Mouse (Mus musculus): ENCODE measurements around the gene Man2a1. TPM values are rescaled to one million over a fixed set of nuclear protein-coding genes. Genes with fewer than 3 reads are reported as not detected.

Gene Man2a1
- 8.4 and 9.1 TPM in 2 replicates for polyA plus RNA-seq (2015; fragmentation: Nextera tagmentation; extraction: Ambion mirVana)

DNA sequence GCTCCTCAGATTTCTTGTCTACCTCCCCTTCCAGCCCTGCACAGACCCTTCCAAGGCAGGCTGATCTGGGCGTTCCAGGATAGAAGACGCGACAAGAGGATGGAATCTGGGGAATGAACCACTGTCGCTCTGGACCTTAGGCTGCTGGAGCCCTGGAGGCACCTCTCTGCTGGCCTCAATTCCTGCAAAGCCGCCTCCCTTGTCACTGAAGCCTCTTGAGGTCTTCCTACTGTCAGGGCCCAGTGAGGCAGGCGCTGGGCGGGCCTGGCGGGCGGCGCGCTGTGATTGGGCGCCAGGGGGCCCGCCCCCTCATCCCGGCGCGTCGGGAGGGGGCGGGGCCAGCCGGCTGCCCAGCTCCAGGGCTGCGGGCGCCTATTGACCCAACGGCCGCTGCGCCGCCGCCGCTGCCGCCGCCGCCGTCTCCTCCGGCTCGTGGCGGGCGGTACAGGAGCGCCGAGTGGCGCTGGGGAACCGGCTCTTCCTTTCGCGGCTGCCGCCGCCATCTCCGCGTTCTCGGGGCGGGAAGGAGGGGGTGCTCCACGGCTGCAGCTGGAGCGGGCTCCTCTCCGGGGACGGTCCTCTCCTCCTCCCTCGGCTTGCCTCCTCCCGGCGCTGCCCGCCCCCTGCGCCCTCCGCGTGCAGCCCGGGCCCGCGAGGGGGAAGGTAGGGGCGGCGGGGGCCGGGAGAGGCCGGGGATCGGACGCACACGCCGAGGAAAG lies at the start of gene Man2a1:
Gene Man2a1, plus strand, starts transcription at position 365 of the 719 bp plus-strand sequence.
- WGBS = under 1% methylated on average over 41 of the region's 69 CpGs
- peak within 1 kb of the TSS; percentile 93 for H3K9ac ChIP-seq (ENCODE audit: low read depth, low read length)
- ATAC-seq = peak; percentile 93

GRCm38 (mm10) chr17:64553358-64553757 lies 47.2 kb upstream of the Man2a1 start:
- Histone ChIP-seq H3K27me3 (replicated peaks; ENCODE audit: control insufficient read depth, insufficient read depth, low read length) (no peaks in the 10 kb centered on the region), H3K4me1 (ENCODE audit: control insufficient read depth, insufficient read depth, low read length) (no peaks in the 10 kb centered on the region), H3K36me3 (ENCODE audit: control insufficient read depth, insufficient read depth, low read length) (no peaks in the 10 kb centered on the region), H3K4me2 (ENCODE audit: low read depth, low read length) (no peak overlapping the region), H3K27ac (ENCODE audit: low read length) (no peak overlapping the region), H3K4me3 (ENCODE audit: low read length) (no peak overlapping the region), H3K9ac (ENCODE audit: low read depth, low read length) (no peak overlapping the region), H3K9me3 (ENCODE audit: control insufficient read depth, low read length) (no peaks in the 10 kb centered on the region)
- ATAC-seq = no peak
- WGBS = 94% methylated on average over 10 of the region's 10 CpGs

More for the DNA sequence above, at the start of gene Man2a1:
- Histone ChIP-seq H3K4me2 (ENCODE audit: low read depth, low read length) (peak within 1 kb of the TSS; percentile 87), H3K27ac (ENCODE audit: low read length) (peak within 1 kb of the TSS; percentile 95), H3K4me1 (ENCODE audit: control insufficient read depth, insufficient read depth, low read length) (peaks cover 23% of the 10 kb centered on the region), H3K36me3 (ENCODE audit: control insufficient read depth, insufficient read depth, low read length) (no peaks in the 10 kb centered on the region), H3K4me3 (ENCODE audit: low read length) (peak within 1 kb of the TSS; percentile 93), H3K9me3 (ENCODE audit: control insufficient read depth, low read length) (no peaks in the 10 kb centered on the region), H3K27me3 (replicated peaks; ENCODE audit: control insufficient read depth, insufficient read depth, low read length) (no peaks in the 10 kb centered on the region)

GRCm38 (mm10) chr17:64554901-64555300 lies 45.6 kb upstream of the Man2a1 start:
- H3K4me1 ChIP-seq (ENCODE audit: control insufficient read depth, insufficient read depth, low read length) = peaks cover 3% of the 10 kb centered on the region; the same call in 1 of the 2 replicates
- H3K27me3 ChIP-seq (replicated peaks; ENCODE audit: control insufficient read depth, insufficient read depth, low read length) = no peaks in the 10 kb centered on the region
- no peaks in the 10 kb centered on the region for H3K36me3 ChIP-seq (ENCODE audit: control insufficient read depth, insufficient read depth, low read length)
- no peaks in the 10 kb centered on the region for H3K9me3 ChIP-seq (ENCODE audit: control insufficient read depth, low read length)
- no peak overlapping the region for H3K27ac ChIP-seq (ENCODE audit: low read length)
- ATAC-seq = no peak
- H3K9ac ChIP-seq (ENCODE audit: low read depth, low read length) = no peak overlapping the region
- 66% methylated on average over 3 of the region's 3 CpGs for WGBS
- no peak overlapping the region for H3K4me2 ChIP-seq (ENCODE audit: low read depth, low read length)
- H3K4me3 ChIP-seq (ENCODE audit: low read length) = no peak overlapping the region

DNA sequence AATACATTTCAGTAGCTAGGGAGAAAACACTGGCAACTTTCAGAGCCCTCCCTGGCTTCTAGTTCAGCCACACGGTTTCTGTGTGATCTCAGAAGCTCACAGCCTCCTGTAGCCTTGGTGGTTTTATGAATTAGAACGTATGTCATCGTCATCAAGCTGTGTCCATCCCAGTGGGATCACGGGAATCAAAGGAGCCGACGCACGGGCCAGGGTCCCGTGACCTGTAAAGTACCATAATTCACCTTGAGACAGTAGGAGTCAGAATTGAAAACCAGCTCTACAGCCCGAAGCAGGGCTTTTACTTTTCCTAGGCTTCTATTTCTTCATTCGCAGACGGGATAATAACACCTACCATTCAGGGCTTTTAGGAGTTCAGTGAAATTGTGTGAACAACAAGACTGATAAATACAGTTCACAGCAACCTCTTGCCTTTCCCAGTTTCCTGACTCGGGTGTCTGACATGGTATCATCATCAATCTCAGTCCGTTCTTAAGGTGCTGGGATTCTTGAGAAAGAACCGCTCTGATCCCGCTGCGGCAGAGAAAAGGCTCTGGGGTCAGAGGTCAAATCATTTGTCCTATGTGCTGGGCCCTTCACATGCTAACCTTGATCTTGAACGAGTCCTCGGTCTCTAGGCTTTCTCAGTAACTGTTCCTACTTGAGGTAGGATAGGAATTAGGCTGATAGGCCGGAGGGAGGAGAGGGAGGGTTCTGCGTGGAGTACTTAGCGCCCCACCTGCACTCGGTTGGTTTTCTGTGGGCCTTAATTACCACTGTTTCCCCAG lies 43.7 kb upstream of the Man2a1 start:
- Histone ChIP-seq H3K27me3 (replicated peaks; ENCODE audit: control insufficient read depth, insufficient read depth, low read length) (no peaks in the 10 kb centered on the region), H3K27ac (ENCODE audit: low read length) (no peak overlapping the region), H3K4me3 (ENCODE audit: low read length) (no peak overlapping the region), H3K4me1 (ENCODE audit: control insufficient read depth, insufficient read depth, low read length) (peaks cover 3% of the 10 kb centered on the region; the same call in 1 of the 2 replicates), H3K4me2 (ENCODE audit: low read depth, low read length) (no peak overlapping the region), H3K36me3 (ENCODE audit: control insufficient read depth, insufficient read depth, low read length) (no peaks in the 10 kb centered on the region), H3K9me3 (ENCODE audit: control insufficient read depth, low read length) (no peaks in the 10 kb centered on the region), H3K9ac (ENCODE audit: low read depth, low read length) (no peak overlapping the region)
- no peak for ATAC-seq
- WGBS = 90% methylated on average over 22 of the region's 22 CpGs

DNA sequence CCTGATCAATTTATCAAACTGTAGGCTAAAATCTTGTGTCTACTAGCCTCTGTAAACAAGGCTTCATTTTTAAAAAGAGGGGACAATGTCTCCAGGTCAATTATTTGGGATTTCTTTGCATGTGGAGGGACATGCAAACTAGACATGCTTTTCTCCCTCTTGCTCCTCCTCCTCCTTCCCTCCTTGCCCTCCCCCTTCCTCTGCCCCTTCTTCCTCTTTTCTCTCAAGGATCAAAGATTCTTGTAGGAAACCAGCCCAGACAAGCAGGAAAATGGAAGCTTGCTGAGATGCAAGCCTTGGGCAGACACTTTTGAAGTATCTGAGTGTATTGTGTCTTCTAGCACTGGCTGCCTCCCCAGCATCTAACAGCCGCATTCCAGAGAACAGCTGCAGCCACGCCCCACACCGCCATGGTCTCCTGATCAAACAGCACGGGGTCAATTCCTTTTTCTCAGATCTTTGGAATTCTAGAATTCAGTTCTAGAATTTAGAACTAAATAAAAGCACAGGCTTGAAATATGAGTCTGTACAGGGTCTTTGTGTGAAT lies 41.5 kb upstream of the Man2a1 start:
- WGBS = 3% methylated on average over 4 of the region's 4 CpGs
- H3K27me3 ChIP-seq (replicated peaks; ENCODE audit: control insufficient read depth, insufficient read depth, low read length) = no peaks in the 10 kb centered on the region
- H3K36me3 ChIP-seq (ENCODE audit: control insufficient read depth, insufficient read depth, low read length) = no peaks in the 10 kb centered on the region
- ATAC-seq = no peak
- no peak overlapping the region for H3K9ac ChIP-seq (ENCODE audit: low read depth, low read length)
- H3K27ac ChIP-seq (ENCODE audit: low read length) = no peak overlapping the region
- peaks cover 3% of the 10 kb centered on the region; the same call in 1 of the 2 replicates for H3K4me1 ChIP-seq (ENCODE audit: control insufficient read depth, insufficient read depth, low read length)
- no peak overlapping the region for H3K4me3 ChIP-seq (ENCODE audit: low read length)
- no peaks in the 10 kb centered on the region for H3K9me3 ChIP-seq (ENCODE audit: control insufficient read depth, low read length)
- 0 out of 2 replicates have a peak overlapping the region, but pooled peaks have one; percentile 19 for H3K4me2 ChIP-seq (ENCODE audit: low read depth, low read length)

DNA sequence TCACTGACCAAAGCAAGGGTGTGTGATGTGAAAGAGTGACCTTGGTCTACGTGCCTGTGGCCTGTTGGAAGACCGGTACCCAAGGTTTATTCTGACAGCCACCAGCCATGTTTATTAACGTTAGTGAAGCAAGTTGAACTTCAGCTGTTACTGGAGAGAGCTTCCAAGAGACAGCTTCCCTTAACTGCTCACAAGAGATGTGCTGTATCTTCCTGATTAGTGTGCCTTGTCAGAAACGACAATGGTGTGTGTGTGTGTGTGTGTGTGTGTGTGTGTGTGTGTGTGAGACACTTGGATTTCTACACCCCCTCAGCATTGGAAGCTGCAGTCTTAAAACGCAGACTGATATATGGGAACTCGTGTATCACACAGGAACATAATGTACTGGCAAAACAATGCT lies 34.1 kb upstream of the Man2a1 start:
- Histone ChIP-seq H3K27me3 (replicated peaks; ENCODE audit: control insufficient read depth, insufficient read depth, low read length) (no peaks in the 10 kb centered on the region), H3K4me2 (ENCODE audit: low read depth, low read length) (no peak overlapping the region), H3K9me3 (ENCODE audit: control insufficient read depth, low read length) (no peaks in the 10 kb centered on the region), H3K4me1 (ENCODE audit: control insufficient read depth, insufficient read depth, low read length) (no peaks in the 10 kb centered on the region), H3K27ac (ENCODE audit: low read length) (no peak overlapping the region), H3K36me3 (ENCODE audit: control insufficient read depth, insufficient read depth, low read length) (no peaks in the 10 kb centered on the region), H3K4me3 (ENCODE audit: low read length) (no peak overlapping the region), H3K9ac (ENCODE audit: low read depth, low read length) (no peak overlapping the region)
- ATAC-seq = no peak
- 66% methylated on average over 6 of the region's 6 CpGs for WGBS

GRCm38 (mm10) chr17:64567546-64567945 lies 33.0 kb upstream of the Man2a1 start:
- ATAC-seq = no peak
- Histone ChIP-seq H3K9me3 (ENCODE audit: control insufficient read depth, low read length) (no peaks in the 10 kb centered on the region), H3K4me1 (ENCODE audit: control insufficient read depth, insufficient read depth, low read length) (no peaks in the 10 kb centered on the region), H3K4me2 (ENCODE audit: low read depth, low read length) (no peak overlapping the region), H3K36me3 (ENCODE audit: control insufficient read depth, insufficient read depth, low read length) (no peaks in the 10 kb centered on the region), H3K27ac (ENCODE audit: low read length) (no peak overlapping the region), H3K9ac (ENCODE audit: low read depth, low read length) (no peak overlapping the region), H3K4me3 (ENCODE audit: low read length) (no peak overlapping the region), H3K27me3 (replicated peaks; ENCODE audit: control insufficient read depth, insufficient read depth, low read length) (no peaks in the 10 kb centered on the region)
- 82% methylated on average over 3 of the region's 3 CpGs for WGBS

GRCm38 (mm10) chr17:64573981-64574380 lies 26.6 kb upstream of the Man2a1 start:
- WGBS = 92% methylated on average over 9 of the region's 9 CpGs
- ATAC-seq = no peak
- no peak overlapping the region for H3K4me2 ChIP-seq (ENCODE audit: low read depth, low read length)

GRCm38 (mm10) chr17:64575240-64575639 lies 25.3 kb upstream of the Man2a1 start:
- 78% methylated on average over 6 of the region's 6 CpGs for WGBS
- no peak overlapping the region for H3K4me3 ChIP-seq (ENCODE audit: low read length)
- no peak overlapping the region for H3K9ac ChIP-seq (ENCODE audit: low read depth, low read length)
- H3K27me3 ChIP-seq (replicated peaks; ENCODE audit: control insufficient read depth, insufficient read depth, low read length) = no peaks in the 10 kb centered on the region
- H3K9me3 ChIP-seq (ENCODE audit: control insufficient read depth, low read length) = no peaks in the 10 kb centered on the region
- no peak for ATAC-seq
- H3K4me2 ChIP-seq (ENCODE audit: low read depth, low read length) = no peak overlapping the region
- H3K4me1 ChIP-seq (ENCODE audit: control insufficient read depth, insufficient read depth, low read length) = no peaks in the 10 kb centered on the region; the same call in 1 of the 2 replicates
- no peak overlapping the region for H3K27ac ChIP-seq (ENCODE audit: low read length)
- no peaks in the 10 kb centered on the region for H3K36me3 ChIP-seq (ENCODE audit: control insufficient read depth, insufficient read depth, low read length)

More at GRCm38 (mm10) chr17:64573981-64574380, 26.6 kb upstream of the Man2a1 start:
- H3K27me3 ChIP-seq (replicated peaks; ENCODE audit: control insufficient read depth, insufficient read depth, low read length) = no peaks in the 10 kb centered on the region
- no peaks in the 10 kb centered on the region; the same call in 1 of the 2 replicates for H3K4me1 ChIP-seq (ENCODE audit: control insufficient read depth, insufficient read depth, low read length)
- H3K4me3 ChIP-seq (ENCODE audit: low read length) = no peak overlapping the region
- H3K9me3 ChIP-seq (ENCODE audit: control insufficient read depth, low read length) = no peaks in the 10 kb centered on the region
- no peak overlapping the region for H3K27ac ChIP-seq (ENCODE audit: low read length)
- H3K9ac ChIP-seq (ENCODE audit: low read depth, low read length) = no peak overlapping the region
- H3K36me3 ChIP-seq (ENCODE audit: control insufficient read depth, insufficient read depth, low read length) = no peaks in the 10 kb centered on the region
